Mouse (Mus musculus): ENCODE measurements around the gene Cmya5. TPM values are rescaled to one million over a fixed set of nuclear protein-coding genes. Genes with fewer than 3 reads are reported as not detected.

Cmya5 gene
- polyA plus RNA-seq (2014; fragmentation: Illumina TruSeq; extraction: RNeasy Lipid Tissue Mini Kit (QIAGEN cat#74804); ENCODE audit: low read depth, low replicate concordance) = 4.7 TPM

DNA sequence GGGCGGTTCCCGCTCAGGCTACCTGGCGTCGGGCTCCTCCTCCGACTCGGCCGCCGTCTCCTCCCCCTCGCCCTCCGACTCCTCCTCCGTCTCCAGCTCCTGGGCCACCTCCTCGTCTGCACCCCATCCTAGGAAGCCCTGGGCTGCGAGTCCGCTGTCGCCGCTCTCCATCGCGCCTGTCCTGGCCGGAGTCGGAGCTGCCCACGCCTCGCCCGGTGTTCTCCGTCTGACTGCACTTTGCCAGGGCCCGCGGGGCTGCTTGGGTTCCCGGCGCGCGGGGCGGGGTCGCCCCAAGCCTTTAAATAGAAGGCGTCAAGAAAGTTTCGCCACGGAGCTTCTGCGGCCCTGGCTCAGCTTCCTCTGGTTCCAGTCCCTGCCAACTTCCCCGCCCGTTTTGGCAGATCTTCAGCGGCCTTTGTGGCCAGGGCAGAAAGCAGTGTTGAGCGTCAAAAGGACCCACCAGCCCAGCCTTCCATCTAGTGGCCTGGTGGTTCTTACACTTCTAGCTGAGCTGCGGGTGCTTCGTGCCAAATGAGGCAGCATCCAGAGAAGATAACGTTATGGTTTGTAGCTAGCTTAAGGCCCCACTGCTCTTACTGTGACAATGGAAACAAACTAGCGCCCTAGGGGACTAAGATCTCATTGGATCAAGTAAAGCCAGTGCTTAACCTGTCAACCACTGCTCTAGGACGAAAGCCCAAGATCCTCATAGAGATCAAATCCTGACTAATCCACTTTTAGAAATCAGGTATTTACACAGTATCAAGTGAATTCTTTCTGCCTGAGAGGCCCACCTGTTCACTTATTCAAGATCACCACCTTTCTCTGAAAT, at the start of gene Cmya5:
Gene Cmya5, minus strand, starts transcription at position 389 of the 832 bp plus-strand sequence.

DNA sequence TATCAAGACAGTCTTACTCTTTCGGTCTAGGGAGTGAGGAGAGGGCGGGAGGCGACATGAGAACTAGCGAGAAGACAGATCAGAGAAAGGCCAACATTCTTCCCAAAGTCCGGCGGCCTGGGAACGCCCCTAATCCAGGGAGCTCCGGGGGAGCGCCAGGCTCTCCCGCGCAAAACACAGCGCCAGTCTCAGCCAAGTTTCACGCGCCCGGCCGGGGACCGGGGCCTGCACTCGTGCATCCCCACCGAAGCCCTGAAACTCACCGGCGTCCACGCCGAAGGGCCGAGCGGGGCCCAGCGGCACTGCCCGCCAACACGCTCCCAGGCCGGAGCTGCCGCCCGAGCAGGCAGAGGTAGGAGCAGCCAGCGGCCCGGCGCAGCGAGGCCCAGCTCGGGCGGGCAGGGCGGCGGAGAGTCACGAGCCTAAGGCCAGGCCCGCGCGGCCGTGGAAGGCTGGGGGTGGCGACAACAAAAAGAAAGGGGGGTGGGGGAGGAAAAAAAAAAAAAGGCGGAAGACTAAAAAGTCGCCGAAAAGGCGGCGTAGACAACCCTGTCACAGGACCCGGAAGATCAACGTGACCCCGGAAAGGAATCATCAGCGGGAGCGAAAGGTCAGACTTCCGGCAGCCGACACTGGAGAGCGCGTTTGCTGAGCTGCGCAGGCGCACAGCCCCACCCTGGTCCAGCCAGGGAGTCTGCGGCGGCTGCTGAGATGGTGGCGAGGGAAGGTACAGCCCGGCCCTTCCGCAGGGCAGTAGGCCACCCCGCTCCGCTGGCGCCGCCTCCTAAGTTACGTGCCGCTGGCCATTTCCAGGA, 47.5 kb upstream of the Cmya5 start, which contains the start of gene Tent2:
Gene Tent2, minus strand, starts transcription at position 555 of the 815 bp plus-strand sequence.

Other genes with a start within 250 kb of the Cmya5 start
- gene Tent2, start 47.7 kb upstream of the Cmya5 start, polyA plus RNA-seq (2014; fragmentation: Illumina TruSeq; extraction: RNeasy Lipid Tissue Mini Kit (QIAGEN cat#74804); ENCODE audit: low read depth, low replicate concordance) = 80.0 TPM
- gene Homer1, start 154.9 kb upstream of the Cmya5 start, polyA plus RNA-seq (2014; fragmentation: Illumina TruSeq; extraction: RNeasy Lipid Tissue Mini Kit (QIAGEN cat#74804); ENCODE audit: low read depth, low replicate concordance) = 55.9 TPM